Mouse (Mus musculus): Measurements from ENCODE around the gene Mdm2.

GRCm38 (mm10) chr10:117644429-117644748 is 66.2 kb downstream of the Mdm2 start:
- TF ChIP-seq CTCF (IDR thresholded peaks at IDR 0.05; ENCODE audit: low read depth): no peak
- TF ChIP-seq EP300 (optimal IDR thresholded peaks at IDR 0.05): no peak

Measured in stomach, postnatal 0 days (tissue).